ENCODE assay signal across 23 mouse cellular contexts in genomic region chr7:88161586-88161985, GRCm38 (mm10).
DNase-seq lines count a peak whose midpoint lies in the region; ATAC-seq and TF ChIP-seq lines count a peak whose summit lies in the region.
"Had no signal": no experiment of that assay in that cellular context is flagged by ENCODE, and none has a peak within 500 bp of the region (broad histone marks: within the 10 kb centered on the region; RNA-seq: fewer than 3 reads in every experiment).

No protein-coding gene starts in this region.

- ATAC-seq in forebrain, embryonic 14.5 days, result no peak
- no peak for ATAC-seq in forebrain, embryonic 16.5 days
- ATAC-seq in hindbrain, postnatal 0 days, result no peak
- ATAC-seq: CD4-positive, CD25-positive, alpha-beta regulatory T cell, adult 4 months; forebrain, embryonic 13.5 days; forebrain, postnatal 0 days had no signal

- no peak for TF ChIP-seq CTCF in hindbrain, postnatal 0 days (IDR thresholded peaks at IDR 0.05; ENCODE audit: low read depth)

- DNase-seq in forebrain, embryonic 14.5 days (ENCODE audit: low spot score), result peak; percentile 6
- peak; percentile 6 for DNase-seq in hindbrain, postnatal 0 days (ENCODE audit: low spot score)
- DNase-seq in hindbrain, embryonic 10.5 days (ENCODE audit: low spot score), result no peak
- DNase-seq in retina, postnatal 1 day, result peak; percentile 73
- DNase-seq in retina, embryonic 14.5 days (ENCODE audit: low spot score), result no peak
- no peak for DNase-seq in frontal cortex, postnatal 25 days (ENCODE audit: low spot score in 2 of 2)
- DNase-seq: adrenal gland, adult 2 months; adrenal gland, postnatal 10 days; adrenal gland, postnatal 25 days; B cell, adult 2 months; cerebellum, adult 11-12 months; cerebellum, adult 2 months; cerebellum, adult 9-10 months; cerebellum, postnatal 10 days; cerebellum, postnatal 25 days; forebrain, postnatal 0 days had no signal

- H3K9me3 ChIP-seq in forebrain, embryonic 14.5 days (replicated peaks; ENCODE audit: control insufficient read depth, low read length), result no peaks in the 10 kb centered on the region
- H3K9me3 ChIP-seq in forebrain, embryonic 16.5 days (ENCODE audit: control insufficient read depth, low read length), result no peaks in the 10 kb centered on the region
- no peaks in the 10 kb centered on the region for H3K9me3 ChIP-seq in hindbrain, postnatal 0 days (ENCODE audit: low read length)
- H3K9me3 ChIP-seq in hindbrain, embryonic 10.5 days, result no peaks in the 10 kb centered on the region
- H3K9me3 ChIP-seq: embryonic facial prominence, embryonic 10.5 days; embryonic facial prominence, embryonic 12.5 days; forebrain, embryonic 13.5 days; G1E had no signal

- H3K4me1 ChIP-seq in forebrain, embryonic 14.5 days (ENCODE audit: control insufficient read depth, insufficient read depth, low read length), result no peaks in the 10 kb centered on the region
- no peaks in the 10 kb centered on the region for H3K4me1 ChIP-seq in forebrain, embryonic 16.5 days (replicated peaks; ENCODE audit: control insufficient read depth, insufficient read depth, low read length)
- H3K4me1 ChIP-seq in hindbrain, postnatal 0 days (ENCODE audit: insufficient read depth, low read length), result no peaks in the 10 kb centered on the region
- H3K4me1 ChIP-seq in hindbrain, embryonic 10.5 days (replicated peaks), result no peaks in the 10 kb centered on the region
- H3K4me1 ChIP-seq: embryonic facial prominence, embryonic 10.5 days; embryonic facial prominence, embryonic 12.5 days had no signal

- H3K36me3 ChIP-seq in forebrain, embryonic 14.5 days (ENCODE audit: control insufficient read depth, insufficient read depth, low read length), result no peaks in the 10 kb centered on the region
- no peaks in the 10 kb centered on the region for H3K36me3 ChIP-seq in forebrain, embryonic 16.5 days (ENCODE audit: control insufficient read depth, insufficient read depth)
- H3K36me3 ChIP-seq in hindbrain, postnatal 0 days (ENCODE audit: insufficient read depth, low read length), result no peaks in the 10 kb centered on the region
- no peaks in the 10 kb centered on the region for H3K36me3 ChIP-seq in hindbrain, embryonic 10.5 days
- H3K36me3 ChIP-seq: embryonic facial prominence, embryonic 10.5 days; embryonic facial prominence, embryonic 12.5 days; G1E had no signal

- H3K4me3 ChIP-seq in forebrain, embryonic 14.5 days (ENCODE audit: low read depth, low read length), result no peak overlapping the region
- no peak overlapping the region for H3K4me3 ChIP-seq in forebrain, embryonic 16.5 days (replicated peaks; ENCODE audit: low read length)
- H3K4me3 ChIP-seq in hindbrain, postnatal 0 days (ENCODE audit: low read length), result no peak overlapping the region
- no peak overlapping the region for H3K4me3 ChIP-seq in hindbrain, embryonic 10.5 days
- H3K4me3 ChIP-seq: embryonic facial prominence, embryonic 10.5 days; embryonic facial prominence, embryonic 12.5 days; forebrain, embryonic 13.5 days had no signal

- WGBS in forebrain, embryonic 14.5 days, result 68% methylated on average over 2 of the region's 2 CpGs
- 66% methylated on average over 2 of the region's 2 CpGs for WGBS in forebrain, embryonic 16.5 days
- 76% methylated on average over 2 of the region's 2 CpGs for WGBS in hindbrain, postnatal 0 days
- WGBS in hindbrain, embryonic 10.5 days, result 94% methylated on average over 2 of the region's 2 CpGs

- H3K4me2 ChIP-seq in forebrain, embryonic 14.5 days (ENCODE audit: low read length), result no peak overlapping the region
- no peak overlapping the region for H3K4me2 ChIP-seq in forebrain, embryonic 16.5 days (ENCODE audit: low read length)
- no peak overlapping the region for H3K4me2 ChIP-seq in hindbrain, postnatal 0 days (ENCODE audit: low read depth, low read length)
- H3K4me2 ChIP-seq: embryonic facial prominence, embryonic 12.5 days; forebrain, embryonic 13.5 days had no signal

- no peaks in the 10 kb centered on the region for H3K27me3 ChIP-seq in forebrain, embryonic 14.5 days (replicated peaks; ENCODE audit: control insufficient read depth, insufficient read depth, low read length)
- no peaks in the 10 kb centered on the region for H3K27me3 ChIP-seq in forebrain, embryonic 16.5 days (replicated peaks; ENCODE audit: control insufficient read depth, insufficient read depth, low read length)
- H3K27me3 ChIP-seq in hindbrain, postnatal 0 days (ENCODE audit: insufficient read depth, low read length), result no peaks in the 10 kb centered on the region
- no peaks in the 10 kb centered on the region for H3K27me3 ChIP-seq in hindbrain, embryonic 10.5 days (ENCODE audit: insufficient read depth, poor library complexity, severe bottlenecking)
- H3K27me3 ChIP-seq: CH12.LX; embryonic facial prominence, embryonic 12.5 days; forebrain, embryonic 13.5 days had no signal

- no peak overlapping the region for H3K9ac ChIP-seq in forebrain, embryonic 14.5 days (ENCODE audit: low read length)
- H3K9ac ChIP-seq in forebrain, embryonic 16.5 days (replicated peaks; ENCODE audit: low read depth, low read length), result no peak overlapping the region
- H3K9ac ChIP-seq in hindbrain, postnatal 0 days (replicated peaks; ENCODE audit: low read length), result no peak overlapping the region
- H3K9ac ChIP-seq: embryonic facial prominence, embryonic 12.5 days; forebrain, embryonic 13.5 days; forebrain, postnatal 0 days had no signal

- no peak overlapping the region for H3K27ac ChIP-seq in forebrain, embryonic 14.5 days (ENCODE audit: low read depth, low read length)
- H3K27ac ChIP-seq in forebrain, embryonic 16.5 days (ENCODE audit: low read length), result no peak overlapping the region
- no peak overlapping the region for H3K27ac ChIP-seq in hindbrain, postnatal 0 days
- no peak overlapping the region for H3K27ac ChIP-seq in hindbrain, embryonic 10.5 days
- H3K27ac ChIP-seq: embryonic facial prominence, embryonic 10.5 days; embryonic facial prominence, embryonic 12.5 days; forebrain, embryonic 13.5 days had no signal

Comparison
In these comparisons a context has a peak if more than half of its experiments do, and no peak if none do; other contexts are left out.
1. DNase-seq: peak in forebrain, embryonic 14.5 days (single experiment), hindbrain, postnatal 0 days (single experiment) and retina, postnatal 1 day (single experiment); none in hindbrain, embryonic 10.5 days (single experiment), retina, embryonic 14.5 days (single experiment) and frontal cortex, postnatal 25 days (0 of 2).